Mouse (Mus musculus) heart, postnatal 0 days (tissue): ENCODE measurements around the gene Hrasls5. TPM values are rescaled to one million over a fixed set of nuclear protein-coding genes. Genes with fewer than 3 reads are reported as not detected.
A peak's percentile ranks its signal among the peaks of the same experiment; 100 is the strongest.

Experiments used
- ATAC-seq: fragments of 200-750 bp; cut with Nextera tagmentation; 2 replicates; pipeline ENCODE4 v1.8.0; 2017; ENCODE audit warnings: low read depth, moderate number of reproducible peaks, moderate library complexity; ENCODE audit not compliant: insufficient read depth
- DNase-seq: peaks from one replicate; pipeline ENCODE4 v3.0.0-alpha.2; 2016; ENCODE audit warnings: low spot score
- H3K27ac ChIP-seq: fragments of 300-500 bp; sonication (generic); 2 replicates; pipeline ENCODE4 v1.5.1; 2014; ENCODE audit warnings: low read depth, mild to moderate bottlenecking
- H3K27me3 ChIP-seq: fragments of 300-500 bp; sonication (generic); 2 replicates; pipeline ENCODE4 v1.6.1; 2014; ENCODE audit warnings: low read length, mixed read lengths; ENCODE audit not compliant: control insufficient read depth, insufficient read depth
- H3K36me3 ChIP-seq: fragments of 300-500 bp; sonication (generic); replicated peaks from 2 replicates; pipeline ENCODE4 v1.6.1; 2014; ENCODE audit warnings: low read length, mixed read lengths; ENCODE audit not compliant: control insufficient read depth, insufficient read depth
- H3K4me1 ChIP-seq: fragments of 300-500 bp; sonication (generic); 2 replicates; pipeline ENCODE4 v1.6.1; 2014; ENCODE audit warnings: antibody characterized with exemption; ENCODE audit not compliant: control insufficient read depth, insufficient read depth
- H3K4me2 ChIP-seq: fragments of 300-500 bp; sonication (generic); 2 replicates; pipeline ENCODE4 v1.6.1; 2014; ENCODE audit warnings: low read depth, mild to moderate bottlenecking, low read length, moderate library complexity
- H3K4me3 ChIP-seq: fragments of 300-500 bp; sonication (generic); 2 replicates; pipeline ENCODE4 v1.5.1; 2014; ENCODE audit warnings: low read depth, low read length
- H3K9ac ChIP-seq: fragments of 300-500 bp; sonication (generic); replicated peaks from 2 replicates; pipeline ENCODE4 v1.6.1; 2014; ENCODE audit warnings: low read depth, low read length, mixed read lengths
- H3K9me3 ChIP-seq: fragments of 300-500 bp; sonication (generic); replicated peaks from 2 replicates; pipeline ENCODE4 v1.6.1; 2016; ENCODE audit warnings: low read length; ENCODE audit not compliant: control insufficient read depth
- CTCF ChIP-seq: IDR thresholded peaks from 2 replicates; pipeline ENCODE4 v1.5.1; 2016; ENCODE audit warnings: antibody characterized with exemption, control low read depth, low read depth
- EP300 ChIP-seq: IDR thresholded peaks from 2 replicates; pipeline ENCODE4 v1.6.1; 2016; ENCODE audit warnings: antibody characterized with exemption, low read depth
- WGBS: fragments of 180-500 bp; shearing (Covaris S2); extraction: QIAGEN DNeasy Blood & Tissue Kit; methylation state at CpG from one replicate; pipeline ENCODE4 v1.1.7; 2014; 5-methylcytosine and 5-hydroxymethylcytosine counted together
- polyA plus RNA-seq: library from polyadenylated mRNA; unstranded; fragments of >200 nt; fragmentation: Nextera tagmentation; extraction: Ambion mirVana; gene quantifications from 2 replicates; pipeline ENCODE4 v1.2.1, GENCODE M21; 2015
- total RNA-seq: library from RNA; depleted of rRNA; stranded (reverse); fragments of >200 nt; gene quantifications from 2 replicates; pipeline ENCODE4 v1.2.3, GENCODE M21; 2014; ENCODE audit warnings: low replicate concordance

Hrasls5 gene
- total and polyA plus RNA-seq, 2 experiments from 2014 or later: not detected

DNA sequence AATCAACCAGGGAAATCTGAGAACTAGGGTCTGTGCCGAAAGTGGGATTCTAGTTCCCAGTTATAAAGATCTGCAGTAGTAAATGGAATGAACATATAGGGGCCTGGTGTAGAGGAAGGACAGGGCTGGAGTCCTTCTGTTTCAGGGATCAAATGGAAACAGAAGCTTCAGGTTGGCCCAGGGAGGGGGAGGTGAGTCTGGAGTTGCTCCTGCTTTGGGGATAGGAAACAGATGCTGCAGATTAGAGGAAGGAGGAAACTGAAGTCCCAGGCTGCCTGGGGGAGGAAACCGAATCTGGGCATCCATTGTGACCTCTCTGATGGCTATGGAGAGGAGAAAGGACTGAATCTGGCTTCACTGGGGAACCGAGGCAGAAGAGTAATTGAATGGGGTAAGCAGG lies 44.0 kb upstream of the Hrasls5 start:
- Histone ChIP-seq H3K4me3 (no peak overlapping the region), H3K27ac (peak overlapping the region; percentile 16; the same call in 1 of the 2 replicates), H3K27me3 (no peaks in the 10 kb centered on the region), H3K9ac (no peak overlapping the region), H3K36me3 (no peaks in the 10 kb centered on the region), H3K9me3 (no peaks in the 10 kb centered on the region), H3K4me2 (no peak overlapping the region), H3K4me1 (peaks cover 7% of the 10 kb centered on the region)
- no peak for ATAC-seq
- DNase-seq: no peak
- 45% methylated on average over 3 of the region's 3 CpGs for WGBS
- TF ChIP-seq EP300 (peak; percentile 61; the same call in 1 of the 2 replicates), CTCF (no peak)

DNA sequence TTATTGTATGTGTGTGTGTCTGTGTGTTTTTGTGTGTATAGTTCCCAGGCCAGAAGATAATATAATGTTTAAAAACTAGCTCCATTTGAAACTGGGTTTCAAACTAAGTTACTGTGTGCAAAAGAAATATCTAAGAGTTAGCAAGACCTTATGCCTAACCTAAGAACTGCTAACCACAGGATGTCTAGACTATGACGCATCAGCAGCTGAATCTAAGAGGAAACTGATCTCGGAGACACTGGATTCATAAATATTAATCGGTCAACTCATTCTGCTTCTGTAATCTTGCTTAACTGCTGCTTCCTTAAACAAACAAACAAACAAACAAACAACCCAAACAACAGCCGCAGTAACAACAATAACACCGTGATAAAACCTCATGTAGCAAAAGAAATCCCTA lies 42.7 kb upstream of the Hrasls5 start:
- H3K27ac ChIP-seq: no peak overlapping the region
- peaks cover 7% of the 10 kb centered on the region for H3K4me1 ChIP-seq
- no peak overlapping the region for H3K4me3 ChIP-seq
- peaks cover 8% of the 10 kb centered on the region; the same call in 1 of the 2 replicates for H3K36me3 ChIP-seq
- 79% methylated on average over 5 of the region's 5 CpGs for WGBS
- H3K9me3 ChIP-seq: no peaks in the 10 kb centered on the region
- ATAC-seq: no peak
- H3K9ac ChIP-seq: no peak overlapping the region
- H3K27me3 ChIP-seq: no peaks in the 10 kb centered on the region
- TF ChIP-seq CTCF: no peak
- no peak for TF ChIP-seq EP300
- DNase-seq: no peak
- H3K4me2 ChIP-seq: no peak overlapping the region

DNA sequence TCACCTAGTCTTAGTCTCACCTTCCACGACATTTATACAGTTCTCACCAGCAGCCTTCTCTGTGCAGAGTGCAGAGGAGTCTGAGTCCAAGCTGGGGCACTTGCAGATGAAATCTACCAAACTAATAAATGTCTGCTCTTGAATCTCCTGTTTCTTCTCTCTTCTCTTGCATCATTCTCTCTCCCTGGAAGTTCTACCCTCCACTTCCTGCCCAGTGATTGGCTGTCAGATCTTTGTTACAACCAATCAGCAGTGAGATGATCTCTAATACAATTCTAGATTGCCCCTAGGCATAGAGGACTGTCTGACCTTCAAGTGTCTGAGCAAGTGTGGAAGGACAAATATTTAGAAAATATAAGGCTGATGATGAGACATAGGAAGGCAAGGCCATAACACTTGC lies 36.2 kb upstream of the Hrasls5 start:
- H3K4me2 ChIP-seq: no peak overlapping the region
- no peak overlapping the region for H3K4me3 ChIP-seq
- no peaks in the 10 kb centered on the region for H3K4me1 ChIP-seq
- no peak overlapping the region for H3K9ac ChIP-seq
- H3K27ac ChIP-seq: no peak overlapping the region
- ATAC-seq (no peak), DNase-seq (no peak)
- no peaks in the 10 kb centered on the region for H3K27me3 ChIP-seq
- TF ChIP-seq CTCF (no peak), EP300 (no peak)
- H3K9me3 ChIP-seq: no peaks in the 10 kb centered on the region
- H3K36me3 ChIP-seq: peaks cover 42% of the 10 kb centered on the region
- 71% methylated on average over 1 of the region's 1 CpGs for WGBS

DNA sequence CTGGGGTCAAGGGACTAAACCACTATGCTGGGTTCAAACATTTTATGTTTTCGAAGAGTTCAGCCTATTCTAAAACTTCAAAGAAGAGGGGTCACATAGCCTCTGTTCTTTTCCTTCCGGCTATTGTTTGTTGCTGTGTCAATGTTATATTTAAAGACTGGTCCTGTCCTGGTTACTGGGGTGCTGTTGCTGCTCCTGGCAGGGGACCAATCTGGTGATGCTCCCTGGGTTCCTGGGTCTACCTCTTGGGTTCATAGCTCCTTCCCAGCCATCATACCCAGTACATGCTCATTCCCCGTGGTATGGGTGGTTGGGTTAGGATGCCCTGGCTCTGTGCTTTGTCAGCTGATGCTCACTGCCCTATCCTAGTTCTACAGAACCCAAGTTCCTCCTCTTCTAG lies 34.6 kb upstream of the Hrasls5 start:
- no peak for ATAC-seq
- Histone ChIP-seq H3K4me3 (no peak overlapping the region), H3K4me2 (no peak overlapping the region), H3K4me1 (peaks cover 1% of the 10 kb centered on the region; the same call in 1 of the 2 replicates), H3K9ac (no peak overlapping the region), H3K36me3 (peaks cover 42% of the 10 kb centered on the region), H3K27ac (no peak overlapping the region), H3K27me3 (no peaks in the 10 kb centered on the region), H3K9me3 (no peaks in the 10 kb centered on the region)
- no peak for TF ChIP-seq CTCF
- TF ChIP-seq EP300: no peak
- no peak for DNase-seq
- WGBS: 83% methylated on average over 3 of the region's 3 CpGs

DNA sequence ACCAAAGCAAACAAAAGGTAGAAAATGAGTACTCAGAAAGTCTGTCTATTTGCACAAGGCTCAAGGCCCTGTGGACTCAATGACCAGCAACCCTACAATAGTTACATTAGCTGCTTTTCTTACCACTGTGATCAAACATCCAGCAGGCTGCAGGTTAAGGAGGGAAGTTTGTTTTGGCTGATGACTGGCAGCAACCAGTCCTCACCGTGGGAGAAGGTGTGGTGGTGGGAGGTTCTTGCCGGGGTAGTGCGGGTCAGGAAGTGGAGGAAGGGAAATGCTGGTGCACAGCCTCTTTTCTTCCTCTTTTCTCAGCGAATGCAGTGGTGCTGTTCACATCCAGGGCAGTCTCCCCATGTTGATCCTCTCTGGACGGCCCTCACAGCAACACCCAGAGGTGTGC lies 31.3 kb upstream of the Hrasls5 start:
- Histone ChIP-seq H3K36me3 (peaks cover 25% of the 10 kb centered on the region; the same call in 1 of the 2 replicates), H3K4me2 (no peak overlapping the region), H3K9ac (no peak overlapping the region), H3K27me3 (no peaks in the 10 kb centered on the region), H3K4me1 (peaks cover 32% of the 10 kb centered on the region), H3K27ac (no peak overlapping the region), H3K9me3 (no peaks in the 10 kb centered on the region), H3K4me3 (no peak overlapping the region)
- no peak for TF ChIP-seq EP300
- no peak for TF ChIP-seq CTCF
- ATAC-seq: no peak
- 50% methylated on average over 5 of the region's 5 CpGs for WGBS
- no peak for DNase-seq

DNA sequence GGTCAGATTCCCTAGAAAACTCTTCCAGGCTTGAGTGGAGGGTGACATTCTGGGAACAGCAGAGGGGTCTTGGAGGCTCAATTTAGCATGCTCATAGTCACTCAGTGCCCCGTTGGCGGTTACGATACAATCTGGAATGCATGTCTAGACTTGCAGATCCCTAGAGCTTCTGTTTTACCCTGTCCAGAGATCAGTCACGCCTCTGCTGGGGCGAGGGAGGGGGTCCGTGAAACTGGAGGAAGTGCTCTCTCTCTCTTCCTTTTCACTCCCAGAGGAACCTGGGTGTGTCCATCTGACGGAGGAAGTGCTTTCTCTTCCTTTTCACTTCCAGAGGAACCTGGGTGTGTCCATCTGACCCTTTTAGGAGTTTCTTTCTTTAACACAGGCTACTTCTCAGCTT lies 29.2 kb upstream of the Hrasls5 start:
- H3K4me3 ChIP-seq: no peak overlapping the region
- peaks cover 32% of the 10 kb centered on the region for H3K4me1 ChIP-seq
- no peak overlapping the region for H3K9ac ChIP-seq
- no peak for TF ChIP-seq EP300
- TF ChIP-seq CTCF: no peak
- H3K9me3 ChIP-seq: 0 out of 2 replicates have a peak, but pooled peaks cover under 1% of the 10 kb centered on the region
- H3K36me3 ChIP-seq: peaks cover 23% of the 10 kb centered on the region
- 23% methylated on average over 7 of the region's 7 CpGs for WGBS
- no peaks in the 10 kb centered on the region for H3K27me3 ChIP-seq
- H3K27ac ChIP-seq: 0 out of 2 replicates have a peak overlapping the region, but pooled peaks have one; percentile 34
- H3K4me2 ChIP-seq: no peak overlapping the region
- ATAC-seq (peak; percentile 34; the same call in 1 of the 2 replicates), DNase-seq (no peak)
